Mouse (Mus musculus): ENCODE measurements around the gene Igfals.

The Igfals gene

GRCm38 (mm10) chr17:24894061-24894994 lies 28.5 kb downstream of the Igfals start:
- no peak for DNase-seq (ENCODE audit: low read depth, low spot score)

- peak; percentile 57 for DNase-seq (ENCODE audit: low read depth, low spot score)
Observed at GRCm38 (mm10) chr17:24894995-24895547, 29.3 kb downstream of the Igfals start, which contains the start of the genes Eme2 and Mrps34. Eme2 (minus strand) TSS chr17:24895087. Mrps34 (plus strand) TSS chr17:24895116.

GRCm38 (mm10) chr17:24895571-24896240 lies 29.9 kb downstream of the Igfals start:
- DNase-seq (ENCODE audit: low read depth, low spot score), result no peak

DNA sequence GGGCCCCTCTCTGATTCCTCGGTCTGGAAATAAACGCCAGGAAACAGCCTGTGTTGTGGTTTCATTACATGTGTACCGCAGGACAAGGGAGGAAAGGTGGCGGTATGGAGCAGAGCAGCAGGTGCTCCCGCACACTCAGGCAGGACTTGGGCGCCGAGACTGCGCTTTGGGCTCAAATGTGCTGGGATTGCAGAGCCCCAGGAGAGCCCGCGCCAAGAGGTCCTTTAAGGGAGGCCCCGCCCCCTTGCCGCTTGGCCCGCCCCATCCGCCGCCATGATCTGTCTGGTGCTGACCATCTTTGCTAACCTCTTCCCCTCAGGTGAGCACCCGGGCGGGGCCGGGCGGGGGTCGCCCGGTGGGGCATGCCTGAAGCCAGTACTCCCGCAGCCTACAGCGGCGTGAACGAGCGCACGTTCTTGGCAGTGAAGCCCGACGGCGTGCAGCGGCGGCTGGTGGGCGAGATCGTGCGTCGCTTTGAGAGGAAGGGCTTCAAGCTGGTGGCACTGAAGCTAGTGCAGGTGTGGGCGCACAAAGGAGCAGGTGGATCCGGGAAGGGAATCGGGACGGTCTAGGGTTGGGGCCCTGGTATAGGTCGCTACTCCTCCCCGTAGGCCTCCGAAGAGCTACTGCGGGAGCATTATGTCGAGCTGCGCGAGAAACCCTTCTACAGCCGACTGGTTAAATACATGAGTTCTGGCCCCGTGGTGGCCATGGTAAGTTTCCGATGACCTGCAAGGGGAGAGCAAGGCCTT lies 30.6 kb downstream of the Igfals start, which contains the start of gene Nme3:
Gene Nme3, plus strand, starts transcription at position 260 of the 752 bp plus-strand sequence.
- peak; percentile 73 for DNase-seq (ENCODE audit: low read depth, low spot score)

DNA sequence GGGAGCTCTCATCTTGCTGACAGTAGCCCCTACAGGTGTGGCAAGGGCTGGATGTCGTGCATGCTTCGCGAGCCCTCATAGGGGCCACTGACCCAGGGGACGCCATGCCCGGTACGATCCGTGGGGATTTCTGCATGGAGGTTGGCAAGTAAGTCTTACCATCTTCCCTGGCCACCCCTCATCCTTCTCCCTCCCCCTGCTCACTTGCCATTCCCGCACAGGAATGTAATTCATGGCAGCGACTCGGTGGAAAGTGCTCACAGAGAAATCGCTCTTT lies 31.1 kb downstream of the Igfals start:
- DNase-seq (ENCODE audit: low read depth, low spot score), result no peak

DNA sequence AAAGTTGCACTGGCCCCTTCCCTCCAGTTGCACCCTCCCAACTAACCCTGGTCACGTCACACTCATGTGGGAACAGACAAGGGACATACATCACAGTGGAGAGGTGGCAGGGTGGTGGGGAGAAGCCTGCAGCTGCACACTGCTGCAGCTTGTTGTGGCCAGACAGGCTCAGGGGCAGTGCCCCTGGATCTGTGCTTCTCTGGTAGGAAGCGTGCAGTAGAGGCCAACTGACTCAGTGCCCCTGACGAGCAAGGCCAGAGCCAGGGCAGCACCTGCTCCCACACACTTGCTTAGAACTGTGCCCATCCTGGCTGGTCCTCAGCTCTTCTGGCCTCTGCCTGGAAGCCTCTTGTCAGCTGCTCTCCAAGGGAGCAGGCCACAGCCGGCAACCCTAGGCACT lies 31.8 kb downstream of the Igfals start:
- no peak for DNase-seq (ENCODE audit: low read depth, low spot score)

DNA sequence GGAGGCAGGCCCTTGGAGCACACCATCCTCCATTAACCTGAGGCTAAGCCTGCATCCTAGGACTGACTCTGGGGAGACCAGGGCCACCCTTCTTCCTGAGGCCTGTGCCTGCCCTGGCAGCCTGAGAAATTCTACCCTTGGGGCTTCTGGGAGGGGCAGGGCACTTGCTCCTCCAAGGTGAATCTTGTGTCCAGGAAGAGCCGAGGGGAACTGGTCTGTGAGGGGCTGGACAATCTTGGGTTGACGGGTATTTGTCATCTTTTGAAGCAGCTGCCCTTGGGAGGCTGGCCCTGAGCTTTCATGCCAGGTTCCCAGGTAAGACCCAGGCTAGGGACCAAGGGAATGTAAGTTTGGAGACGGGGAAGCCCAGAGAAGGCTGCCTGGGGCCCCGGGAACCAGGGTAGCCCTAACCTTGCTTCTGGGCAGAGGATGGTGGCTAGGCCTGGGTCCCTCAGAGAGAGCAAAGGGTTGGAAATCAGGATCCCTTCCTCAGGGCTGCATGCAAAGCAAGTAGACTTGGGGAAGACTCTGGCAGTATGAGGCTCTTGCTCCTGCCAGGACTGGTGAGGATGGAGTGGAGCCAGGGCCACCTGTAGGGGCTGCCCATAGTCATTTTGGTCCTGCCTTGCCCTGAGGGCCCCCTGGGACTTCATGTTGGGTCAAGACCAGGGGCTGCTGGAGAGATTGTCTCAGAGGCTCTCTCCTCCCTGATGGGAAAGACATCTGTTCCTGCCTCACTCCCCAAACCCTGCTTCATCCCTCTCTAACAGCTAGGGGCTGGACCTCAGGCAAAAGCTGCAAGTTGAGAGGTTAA lies 32.5 kb downstream of the Igfals start:
- no peak for DNase-seq (ENCODE audit: low read depth, low spot score)

DNA sequence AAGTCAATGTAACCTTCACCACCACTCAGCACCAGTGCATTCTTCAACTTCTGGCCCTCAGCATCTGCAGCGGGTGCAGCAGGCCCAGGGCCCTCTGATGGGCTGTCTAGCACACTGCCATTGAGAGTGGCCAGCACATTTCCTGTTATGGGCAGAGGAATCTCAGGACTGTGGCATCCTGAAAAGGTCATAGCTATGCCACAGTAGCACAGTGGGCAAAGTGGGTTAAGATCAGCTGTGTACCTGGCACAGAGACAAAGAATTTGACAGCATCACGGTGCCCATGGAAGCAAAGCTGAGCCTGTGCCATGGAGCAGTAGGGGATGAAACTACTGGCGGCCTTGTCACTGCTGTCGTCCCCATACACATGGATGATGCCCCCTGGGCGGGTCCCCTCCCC lies 33.4 kb downstream of the Igfals start:
- no peak for DNase-seq (ENCODE audit: low read depth, low spot score)

- no peak for DNase-seq (ENCODE audit: low read depth, low spot score)
Observed at GRCm38 (mm10) chr17:24900014-24900413, 34.2 kb downstream of the Igfals start.

DNA sequence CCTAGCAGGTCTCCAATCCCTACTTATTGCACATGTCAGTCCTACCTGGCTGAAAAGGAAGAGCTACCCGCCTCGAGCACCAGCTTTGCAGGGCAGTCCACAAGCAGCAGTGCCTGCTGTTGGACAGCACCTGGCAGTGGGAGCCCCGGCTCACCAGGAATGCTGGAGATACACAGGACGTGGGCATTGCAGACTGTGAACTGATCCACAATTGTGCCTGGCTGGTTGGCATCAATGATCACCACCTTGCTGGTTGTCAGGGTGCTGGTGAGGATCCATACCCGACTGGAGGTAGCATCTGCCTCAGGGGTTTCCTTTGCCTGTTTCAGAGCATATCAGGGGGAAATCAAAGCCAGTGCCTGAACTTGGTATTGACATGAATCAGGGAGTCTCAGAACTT lies 36.3 kb downstream of the Igfals start:
- DNase-seq (ENCODE audit: low read depth, low spot score), result no peak

- DNase-seq (ENCODE audit: low read depth, low spot score), result peak; percentile 89
Observed at GRCm38 (mm10) chr17:24902671-24903474, 37.1 kb downstream of the Igfals start.

DNA sequence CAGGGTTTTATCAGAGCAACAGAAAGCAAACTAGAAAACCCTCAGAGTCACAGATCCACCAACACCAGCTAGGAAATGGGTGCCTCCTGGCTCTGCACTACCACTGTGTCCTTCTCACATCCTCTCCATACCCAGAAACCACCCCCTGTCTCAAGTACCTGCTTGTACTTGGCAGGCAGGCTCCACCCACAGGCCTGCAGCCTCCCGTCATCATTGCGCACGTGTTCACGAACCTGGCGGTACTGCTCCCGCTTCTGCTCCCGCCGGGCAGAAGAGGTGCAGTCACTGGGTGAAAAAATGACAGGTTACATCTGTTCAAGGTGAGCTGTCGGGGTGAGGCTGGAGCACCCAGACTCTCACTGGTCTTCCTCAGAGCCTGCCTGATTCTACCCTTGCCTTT lies 38.0 kb downstream of the Igfals start:
- DNase-seq (ENCODE audit: low read depth, low spot score), result no peak

GRCm38 (mm10) chr17:24907591-24907990 lies 41.8 kb downstream of the Igfals start:
- no peak for DNase-seq (ENCODE audit: low read depth, low spot score)

- no peak for DNase-seq (ENCODE audit: low read depth, low spot score)
Observed at GRCm38 (mm10) chr17:24913984-24914383, 48.2 kb downstream of the Igfals start.

DNA sequence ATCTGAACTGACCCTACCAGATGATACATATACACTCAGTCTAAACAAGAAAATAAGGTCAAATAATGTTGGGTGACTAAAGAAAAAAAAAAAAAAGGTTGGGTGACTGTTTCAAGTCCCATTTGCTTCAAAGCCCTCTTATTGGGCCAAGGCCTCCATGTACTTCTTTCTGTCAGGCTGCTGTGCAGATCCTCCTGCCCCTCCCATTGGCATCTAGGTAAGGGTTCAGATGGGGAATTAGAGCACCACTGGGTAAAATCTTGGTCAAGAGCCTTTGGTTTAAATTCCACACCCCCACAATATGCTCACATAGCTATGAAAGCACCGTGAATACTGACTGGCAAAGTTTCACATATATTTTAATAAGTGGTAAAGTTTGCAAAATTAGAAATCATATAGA lies 57.4 kb downstream of the Igfals start:
- no peak for DNase-seq (ENCODE audit: low read depth, low spot score)

GRCm38 (mm10) chr17:24929506-24929905 lies 63.7 kb downstream of the Igfals start:
- DNase-seq (ENCODE audit: low read depth, low spot score), result no peak
